Mouse (Mus musculus) adrenal gland (tissue): ENCODE data around the gene Pck2.

Experiments used
- intact Hi-C: fragments of 180-260 bp; cut with DNase I; formaldehyde crosslinking; loops from one replicate; pipeline ENCODE4 v1.15.1; 2025
- long read RNA-seq, 2 experiments: library from polyadenylated mRNA; unstranded; transcript quantifications; one replicate each; pipeline ENCODE4 v2.0.0; 2020; ENCODE audit warnings: borderline replicate concordance in 1 of 2; ENCODE audit not compliant: insufficient replicate concordance in 1 of 2

Gene Pck2
- long read RNA-seq, experiment 1, transcript Pck2-201 (10 exons, 3,400 nt), result major isoform, 28 of 34 reads
- long read RNA-seq, experiment 1, partial matches to known transcripts, result 5 of 34 reads
- long read RNA-seq, experiment 1, other reads (novel, unspliced or antisense), result 1 of 34 reads
- long read RNA-seq, experiment 2, transcript Pck2-201 (10 exons, 3,400 nt), result major isoform, 21 of 27 reads
- long read RNA-seq, experiment 2, partial matches to known transcripts, result 6 of 27 reads
- long read RNA-seq, experiment 2, other reads (novel, unspliced or antisense), result 0 of 27 reads

GRCm38 (mm10) chr14:55540067-55540786, at the start of gene Pck2:
Pck2 (plus strand) TSS chr14:55540266.
- intact Hi-C loops, result no loop called here

DNA sequence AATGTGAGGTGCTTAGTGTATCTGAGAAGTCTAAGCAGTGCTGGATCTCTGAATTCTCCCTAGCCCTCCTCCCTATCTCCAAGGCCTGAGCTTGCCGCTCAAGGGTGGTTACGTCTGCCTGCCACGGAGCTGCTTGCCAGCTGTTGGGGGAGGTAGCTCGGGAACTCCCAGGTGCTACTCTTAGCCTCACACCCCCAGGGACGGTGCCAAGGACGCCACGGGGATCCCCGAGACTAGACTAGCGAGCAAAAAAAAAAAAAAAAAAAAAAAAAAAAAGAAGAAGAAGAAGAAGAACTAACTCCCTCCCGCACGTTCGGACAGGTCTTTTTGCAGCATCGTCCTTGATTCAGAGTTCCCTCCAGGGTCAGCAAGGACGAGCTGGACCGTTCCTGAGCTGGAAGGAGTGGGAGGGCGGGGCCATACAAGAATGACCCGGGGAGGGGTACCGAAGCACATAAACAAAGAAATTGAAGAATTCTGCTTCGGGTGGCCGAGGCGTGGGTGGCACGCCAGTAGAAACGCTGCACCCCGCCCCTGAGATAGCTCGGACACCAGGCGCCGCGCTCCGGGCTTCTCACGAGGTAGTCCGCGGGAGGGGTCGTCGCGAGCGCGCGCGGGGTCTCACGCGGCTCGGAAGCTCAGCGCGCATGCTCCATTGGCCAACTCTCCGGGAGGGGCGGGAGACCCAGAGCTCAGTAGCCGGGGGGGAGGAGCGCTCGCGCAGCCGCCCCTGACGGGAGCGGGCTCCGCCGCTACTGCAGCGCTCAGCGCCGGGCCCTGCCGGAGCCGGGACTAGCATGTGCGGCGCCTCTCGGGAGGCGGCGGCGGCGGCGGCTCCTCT, 49.5 kb upstream of the Pck2 start, which contains the start of gene Carmil3:
Gene Carmil3 (plus strand): TSS at position 291 of the 841 bp plus-strand sequence.
- intact Hi-C loops, result loop anchor here (2.0 kb wide), 1 partner anchor 66 kb away; no protein-coding TSS in a partner anchor

GRCm38 (mm10) chr14:55491291-55491833, 48.7 kb upstream of the Pck2 start:
- intact Hi-C loops, result loop anchor here (2.0 kb wide), 1 partner anchor 65 kb away; no protein-coding TSS in a partner anchor

- intact Hi-C loops, result no loop called here
These were observed 48.0 kb upstream of the Pck2 start for GRCm38 (mm10) chr14:55492103-55492502.

GRCm38 (mm10) chr14:55495509-55496240, 44.4 kb upstream of the Pck2 start:
- intact Hi-C loops, result loop anchor here (2.0 to 5.0 kb wide), 2 partner anchors 41 to 107 kb away; partner anchors contain the start of gene Irf9

DNA sequence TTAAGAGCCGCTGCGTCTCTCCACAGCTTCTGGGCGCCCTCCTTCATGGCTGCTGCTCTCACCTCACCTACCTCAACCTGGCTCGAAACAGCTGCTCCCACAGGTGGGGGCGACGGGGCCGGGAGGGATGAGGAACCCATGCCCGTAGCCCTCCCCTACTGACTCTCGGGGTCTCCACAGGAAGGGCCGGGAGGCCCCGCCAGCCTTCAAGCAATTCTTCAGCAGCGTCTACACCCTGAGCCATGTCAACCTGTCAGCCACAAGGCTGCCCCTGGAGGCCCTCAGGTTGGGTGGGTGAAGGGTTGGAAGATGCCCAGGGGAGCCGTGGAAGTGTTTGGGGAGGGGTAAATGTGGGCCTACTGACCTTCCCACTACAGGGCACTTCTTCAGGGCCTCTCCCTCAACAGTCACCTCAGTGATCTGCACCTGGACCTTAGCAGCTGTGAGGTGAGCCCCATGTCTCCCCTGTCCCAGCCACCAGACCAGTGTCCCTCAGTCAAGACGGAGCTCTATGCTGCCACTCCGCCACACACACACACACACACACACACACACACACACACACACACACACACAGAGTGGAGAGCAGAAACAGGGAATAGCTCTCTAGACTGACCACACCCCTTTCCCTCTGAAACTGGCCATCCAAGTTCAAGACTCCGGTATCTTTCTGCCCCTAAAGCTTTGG, 43.2 kb upstream of the Pck2 start:
- intact Hi-C loops, result loop anchor here (2.0 to 5.0 kb wide), 2 partner anchors 40 to 105 kb away; partner anchors contain the start of gene Irf9

DNA sequence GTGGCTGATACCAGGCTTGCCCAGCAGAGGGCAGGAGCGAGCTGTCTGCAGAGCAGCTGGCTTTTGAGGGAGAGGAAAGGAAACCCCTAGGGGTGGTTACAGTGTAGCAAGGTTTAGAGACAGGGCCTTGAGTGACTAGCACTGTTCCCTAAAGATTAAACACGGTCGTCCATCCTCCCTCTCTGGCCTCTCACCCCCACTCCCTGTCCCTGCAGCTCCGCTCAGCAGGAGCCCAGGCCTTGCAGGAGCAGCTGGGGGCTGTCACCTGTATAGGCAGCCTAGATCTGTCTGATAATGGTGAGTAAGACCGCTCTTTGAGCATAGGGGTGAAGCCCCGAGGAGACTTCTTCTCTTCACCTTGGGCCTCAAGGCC, 42.6 kb upstream of the Pck2 start:
- intact Hi-C loops, result loop anchor here (2.0 to 5.0 kb wide), 2 partner anchors 39 to 105 kb away; partner anchors contain the start of gene Irf9

DNA sequence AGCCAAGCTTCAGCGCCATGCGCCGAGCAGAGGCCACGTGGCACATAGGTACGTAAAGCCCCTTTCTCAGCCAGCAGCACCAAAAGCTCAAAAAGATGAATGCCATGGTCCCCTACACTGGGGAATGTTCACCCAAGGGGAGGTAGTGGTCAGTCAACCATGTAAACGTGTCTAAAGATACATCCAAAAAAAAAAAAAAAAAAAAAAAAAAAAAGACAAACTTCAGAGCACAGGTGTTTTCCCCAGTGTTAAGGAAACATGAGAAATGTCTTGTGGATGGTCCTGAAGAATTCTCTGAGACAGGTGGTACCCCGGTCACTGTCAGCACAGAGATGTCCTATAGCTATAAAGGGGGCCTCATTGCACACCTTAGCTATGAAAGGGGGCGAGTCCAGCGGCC, 34.5 kb upstream of the Pck2 start:
- intact Hi-C loops, result no loop called here

DNA sequence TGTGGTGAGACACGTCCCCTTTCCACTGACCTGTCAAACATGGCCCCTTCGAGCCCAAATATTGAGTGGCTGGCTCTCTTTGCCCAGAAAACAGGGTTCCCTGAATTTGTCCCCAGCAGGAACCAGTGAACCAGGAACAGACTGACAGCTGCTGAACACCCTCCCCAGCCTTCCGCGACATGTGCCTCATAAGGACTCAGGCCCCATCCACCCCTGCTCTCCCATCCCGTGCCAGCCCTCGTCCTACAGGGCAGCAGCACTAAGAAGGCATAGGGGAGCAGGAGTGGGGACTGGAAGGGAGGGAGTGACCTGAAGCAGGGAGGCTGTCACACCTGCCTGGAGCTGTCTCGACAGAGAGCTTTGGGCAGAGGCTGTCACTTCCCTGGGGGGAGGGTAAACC, 32.3 kb upstream of the Pck2 start:
- intact Hi-C loops, result no loop called here

GRCm38 (mm10) chr14:55509540-55509939, 30.5 kb upstream of the Pck2 start:
- intact Hi-C loops, result no loop called here

DNA sequence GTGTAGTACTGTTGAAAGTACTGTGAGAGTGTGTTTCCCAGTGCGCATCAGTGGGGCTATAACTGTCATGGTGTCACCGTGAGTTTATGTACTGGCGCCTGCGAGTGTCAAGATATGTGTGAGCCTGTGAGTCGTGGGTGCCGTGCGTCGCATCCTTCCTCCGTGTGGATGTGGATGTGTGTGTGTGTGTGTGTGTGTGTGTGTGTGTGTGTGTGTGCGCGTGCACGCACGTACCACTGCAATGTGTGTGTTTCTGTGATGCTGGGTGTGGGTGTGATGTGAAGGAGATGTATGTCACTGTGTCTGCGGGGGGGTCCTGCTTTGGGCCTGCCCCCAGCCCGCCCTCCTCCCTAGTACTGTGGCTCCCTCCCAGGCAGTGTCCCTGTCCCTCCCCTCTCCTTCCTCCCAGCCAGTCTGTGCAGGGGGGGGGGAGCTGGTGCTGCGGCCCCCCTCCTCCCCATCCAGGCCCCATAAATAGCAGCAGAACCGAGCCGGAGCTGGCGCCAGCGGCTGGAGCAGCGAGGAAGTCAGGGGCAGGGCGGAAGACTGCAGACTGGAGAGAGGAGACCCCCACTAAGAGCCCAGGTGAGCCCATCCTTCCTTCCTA, 29.8 kb upstream of the Pck2 start, which contains the start of gene Cpne6:
Gene Cpne6 (plus strand): TSS at position 321 of the 607 bp plus-strand sequence.
- intact Hi-C loops, result no loop called here

GRCm38 (mm10) chr14:55511037-55511436, 29.0 kb upstream of the Pck2 start:
- intact Hi-C loops, result no loop called here

GRCm38 (mm10) chr14:55513927-55514326, 26.1 kb upstream of the Pck2 start:
- intact Hi-C loops, result no loop called here

DNA sequence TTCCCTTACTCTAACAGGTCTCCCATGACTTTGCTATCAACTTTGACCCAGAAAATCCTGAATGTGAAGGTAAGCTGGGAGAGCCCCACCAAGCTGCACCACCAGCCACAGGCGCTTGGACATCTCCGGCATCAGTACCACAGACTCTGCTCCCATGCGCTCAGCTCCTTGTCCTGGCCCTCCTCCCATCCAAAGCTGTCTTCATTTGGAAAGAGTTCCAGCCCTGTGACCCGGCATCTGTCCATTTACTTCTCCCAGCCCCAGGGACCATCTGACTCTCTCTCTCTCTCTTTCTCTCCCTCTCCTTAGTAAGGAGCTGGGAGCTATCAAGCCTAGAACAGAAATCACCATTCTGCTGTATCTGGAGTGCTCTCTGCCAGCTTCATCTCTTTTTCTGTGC, 24.2 kb upstream of the Pck2 start:
- intact Hi-C loops, result no loop called here

DNA sequence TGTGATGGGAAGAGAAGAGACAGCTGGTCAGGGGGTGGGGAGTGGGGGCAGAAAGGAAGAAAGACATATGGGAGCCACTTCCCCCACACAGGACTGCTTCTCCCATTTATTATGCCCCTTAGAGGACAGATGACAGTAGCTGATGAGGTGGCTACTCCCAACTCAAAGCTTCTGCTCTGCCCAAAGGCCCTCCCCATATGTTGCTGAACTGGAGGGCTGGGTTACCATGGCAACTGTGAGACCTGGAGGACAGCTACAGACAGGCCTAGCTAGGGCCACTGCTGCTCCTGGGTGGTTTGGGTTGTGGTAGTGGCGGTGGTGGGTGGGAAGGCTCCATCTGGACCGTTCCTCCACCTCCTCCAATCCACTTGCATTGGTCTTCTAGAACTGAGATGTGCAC, 21.2 kb upstream of the Pck2 start:
- intact Hi-C loops, result no loop called here

- intact Hi-C loops, result no loop called here
These were observed 20.5 kb upstream of the Pck2 start for GRCm38 (mm10) chr14:55519604-55520003.

DNA sequence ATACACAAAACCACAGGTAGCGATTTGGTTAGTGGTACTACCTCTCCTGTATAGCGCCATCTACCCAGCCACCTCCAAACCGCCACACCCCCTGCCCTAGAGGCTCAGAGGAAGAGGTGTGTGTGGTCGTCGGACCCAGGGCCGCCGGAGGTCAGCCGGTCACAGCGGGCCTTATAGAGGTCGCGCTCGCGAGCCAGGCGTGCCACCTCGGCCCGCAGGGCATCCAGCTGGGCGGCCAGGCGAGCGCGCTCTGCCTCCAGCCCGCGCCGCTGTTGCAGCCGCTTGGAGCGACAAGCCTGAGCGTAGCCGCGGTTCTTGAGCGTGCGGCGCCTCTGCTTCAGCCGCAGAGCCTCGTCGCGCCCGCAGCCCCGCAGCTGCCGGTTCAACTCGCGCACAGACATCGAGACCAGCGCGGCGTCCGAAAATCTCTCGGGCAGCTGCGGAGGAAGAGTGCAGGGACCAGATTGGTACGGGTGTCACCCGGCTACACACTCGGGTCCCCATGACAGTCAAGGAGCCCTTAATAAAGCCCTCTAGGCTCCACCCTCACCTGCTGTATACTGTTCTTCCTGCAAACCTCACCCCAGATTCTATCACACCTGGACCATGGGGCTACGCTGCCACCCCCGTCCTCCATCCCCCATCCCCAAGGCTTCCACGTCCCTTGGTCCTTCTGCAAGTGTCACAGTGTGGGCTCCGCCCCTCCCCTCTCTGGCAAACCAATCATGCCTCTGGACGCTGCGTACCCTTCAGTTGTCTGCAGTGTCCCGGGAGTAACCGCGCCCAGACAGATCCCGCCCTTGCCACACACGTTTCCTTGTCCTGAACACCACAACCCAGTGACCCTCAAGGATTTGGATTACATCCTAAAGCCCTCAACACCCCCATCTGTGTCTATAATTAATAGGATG, 19.4 kb upstream of the Pck2 start:
- intact Hi-C loops, result no loop called here

GRCm38 (mm10) chr14:55524062-55524461, 16.0 kb upstream of the Pck2 start:
- intact Hi-C loops, result no loop called here
